Comparison of ENCODE assay signal across 21 mouse cellular contexts in the genomic region with DNA sequence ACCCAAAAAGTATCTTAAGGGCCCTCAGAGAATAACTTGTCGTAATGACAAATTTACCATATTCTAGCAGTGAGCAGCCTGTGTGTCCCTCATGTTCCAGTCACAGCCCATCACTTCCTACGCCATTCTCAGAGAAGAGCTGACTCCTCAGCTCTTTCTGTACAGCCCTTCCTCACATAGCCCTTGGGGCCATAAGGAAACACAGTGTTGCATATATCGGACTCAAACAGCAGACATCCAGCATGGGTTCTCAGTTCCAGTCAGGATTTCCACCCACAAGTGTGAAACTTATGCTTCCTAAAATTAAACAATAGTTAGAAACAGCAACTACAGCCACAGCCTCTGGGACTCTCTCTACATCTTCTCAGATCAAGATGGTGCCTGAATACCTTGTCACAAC. TPM values are rescaled to one million over a fixed set of nuclear protein-coding genes. Genes with fewer than 3 reads are reported as not detected.
DNase-seq lines count a peak whose midpoint lies in the region; ATAC-seq lines count a peak whose summit lies in the region.
"Had no signal": no experiment of that assay in that cellular context is flagged by ENCODE, and none has a peak within 500 bp of the region (broad histone marks: within the 10 kb centered on the region; RNA-seq: fewer than 3 reads in every experiment).

No protein-coding gene starts in this region.

- peak; percentile 76 for ATAC-seq in frontal cortex, adult (ENCODE audit: low TSS enrichment)
- ATAC-seq: activated CD4-positive, CD25-positive, alpha-beta regulatory T cell, adult 4 months; CD4-positive, CD25-positive, alpha-beta regulatory T cell, adult 4 months; forebrain, embryonic 13.5 days; forebrain, embryonic 15.5 days; Patski had no signal

- intact Hi-C loops in left cerebral cortex, postnatal 10 days (cut with DNase I): no loop called here

- DNase-seq in frontal cortex, postnatal 10 days (ENCODE audit: low spot score in 2 of 2): no peak
- peak; percentile 36 to 55 for DNase-seq in frontal cortex, postnatal 36 days (ENCODE audit: low spot score in 2 of 2)
- no peak for DNase-seq in frontal cortex, postnatal 25 days (ENCODE audit: low spot score in 2 of 2)
- DNase-seq in left cerebral cortex, adult 11 months (ENCODE audit: low spot score): peak; percentile 31
- DNase-seq in left cerebral cortex, postnatal 10 days (ENCODE audit: extremely low spot score in 1 of 2, low spot score in 2 of 2): no peak
- peak; percentile 71 for DNase-seq in brain, adult 2 months (ENCODE audit: low read depth, low spot score)
- no peak for DNase-seq in adrenal gland, postnatal 10 days
- DNase-seq: adrenal gland, adult 8-10 months; adrenal gland, postnatal 25 days; B cell, adult 2 months; cerebellum, adult 11-12 months; cerebellum, adult 2 months; cerebellum, adult 9-10 months; cerebellum, postnatal 10 days; cerebellum, postnatal 25 days had no signal

RNA-seq across cellular contexts. Expression of a gene that starts 27.6 kb away (rescaled TPM):
- total RNA-seq in left cerebral cortex, postnatal 10 days (2021): 100 to 1,000 TPM; 528 to 545 TPM
- 10 to 100 TPM; 21.7 to 22.0 TPM for total RNA-seq in adrenal gland, postnatal 10 days (2021)

Comparison
In these comparisons a context has a peak if more than half of its experiments do, and no peak if none do; other contexts are left out.
1. DNase-seq: peak in frontal cortex, postnatal 36 days (2 of 2), left cerebral cortex, adult 11 months (single experiment) and brain, adult 2 months (single experiment); none in frontal cortex, postnatal 10 days (0 of 2), frontal cortex, postnatal 25 days (0 of 2), left cerebral cortex, postnatal 10 days (0 of 2) and adrenal gland, postnatal 10 days (single experiment).
2. RNA of a gene that starts 27.6 kb away (total RNA-seq): 528 to 545 TPM in left cerebral cortex, postnatal 10 days; 21.7 to 22.0 TPM in adrenal gland, postnatal 10 days; every median in the first group is over 10 times any median in the second.